Mouse (Mus musculus): ENCODE results near the gene Fancb. TPM values are rescaled to one million over a fixed set of nuclear protein-coding genes. Genes with fewer than 3 reads are reported as not detected.
A peak's percentile ranks its signal among the peaks of the same experiment; 100 is the strongest.

The Fancb gene
- total RNA-seq (2021), result 1.7 and 2.3 TPM in 2 replicates
- long read RNA-seq, experiment 1, partial matches to known transcripts, result 0 of 2 reads
- long read RNA-seq, experiment 1, other reads (novel, unspliced or antisense), result 0 of 2 reads
- long read RNA-seq, experiment 2, partial matches to known transcripts, result 1 of 4 reads
- long read RNA-seq, experiment 2, other reads (novel, unspliced or antisense), result 0 of 4 reads

- DNase-seq, result peak; percentile 90
These were observed at the start of gene Fancb, which contains the start of gene Mospd2 for GRCm38 (mm10) chrX:164980193-164980775. Gene Fancb, plus strand, starts transcription at chrX:164980592. Gene Mospd2, minus strand, starts transcription at chrX:164980375.

GRCm38 (mm10) chrX:164941540-164941939 lies 38.9 kb upstream of the Fancb start:
- DNase-seq, result no peak

- no peak for DNase-seq
These were observed 28.4 kb upstream of the Fancb start for GRCm38 (mm10) chrX:164951858-164952576.

- DNase-seq, result no peak
These were observed 27.6 kb upstream of the Fancb start for GRCm38 (mm10) chrX:164952601-164953375.

- DNase-seq, result no peak
These were observed 14.5 kb upstream of the Fancb start for GRCm38 (mm10) chrX:164965750-164966448.

- DNase-seq, result no peak
These were observed 9.2 kb upstream of the Fancb start for GRCm38 (mm10) chrX:164971206-164971605.

- DNase-seq, result no peak
These were observed 1.5 kb upstream of the Fancb start for GRCm38 (mm10) chrX:164978866-164979265.

GRCm38 (mm10) chrX:165003141-165003540 lies 22.7 kb downstream of the Fancb start:
- DNase-seq, result peak; percentile 25

- no peak for DNase-seq
These were observed 24.5 kb downstream of the Fancb start, which contains the start of gene Gm17604 for GRCm38 (mm10) chrX:165004779-165005324. Gene Gm17604, minus strand, starts transcription at chrX:165004829.

Other genes starting within 250 kb of the Fancb start
- 27.3 and 29.2 TPM in 2 replicates for gene Mospd2, start 217 bp upstream of the Fancb start, total RNA-seq (2021)
- not detected in 2 replicates for gene Gm17604, start 24.2 kb downstream of the Fancb start, total RNA-seq (2021)

Data from adrenal gland, postnatal 14 days (tissue).